Mouse (Mus musculus) megakaryocyte, embryonic 14.5 days (primary cell): Measurements from ENCODE around the gene Nfib.

Source experiments
- FLI1 ChIP-seq: IDR thresholded peaks from 2 replicates; pipeline ENCODE4 v1.6.1; 2012; ENCODE audit warnings: low read length, inconsistent platforms, mixed read lengths
- GATA1 ChIP-seq: IDR thresholded peaks from 3 replicates; pipeline ENCODE4 v1.6.1; 2012; ENCODE audit warnings: mixed read lengths, low read length, inconsistent platforms, borderline replicate concordance

- no peak for TF ChIP-seq GATA1
- TF ChIP-seq FLI1: no peak
Measured at GRCm38 (mm10) chr4:82364696-82365385, 340.7 kb downstream of the Nfib start.
